Mouse (Mus musculus) inflammation-experienced regulatory T-cells, adult 6 months (primary cell): Measurements from ENCODE around the gene Coro7. TPM values are rescaled to one million over a fixed set of nuclear protein-coding genes. Genes with fewer than 3 reads are reported as not detected.
A peak's percentile ranks its signal among the peaks of the same experiment; 100 is the strongest.
"Not testable (repeated sequence)": the region's sequence is repeated elsewhere in the genome, so short reads cannot be mapped to it uniquely, and the experiment has no call there.

ENCODE experiments used
- ATAC-seq: one replicate; pipeline ENCODE4 v1.8.0; 2017
- polyA plus RNA-seq, 3 experiments: library from polyadenylated mRNA; unstranded; fragments of 100-300 nt; shearing (Covaris generic); gene quantifications; one replicate each; pipeline ENCODE4 v1.2.1; 2017

Gene Coro7
- polyA plus RNA-seq, 3 experiments from 2014 or later, result 94.9 to 137 (median 111) TPM

- not testable (repeated sequence) for ATAC-seq
These were observed 1.4 kb upstream of the Coro7 start for GRCm38 (mm10) chr16:4680922-4681455.

GRCm38 (mm10) chr16:4678080-4678479, 1.5 kb downstream of the Coro7 start:
- no peak for ATAC-seq

GRCm38 (mm10) chr16:4676836-4677235, 2.7 kb downstream of the Coro7 start:
- ATAC-seq, result no peak

- peak; percentile 96 for ATAC-seq
These were observed 5.5 kb downstream of the Coro7 start for GRCm38 (mm10) chr16:4674091-4674490.

GRCm38 (mm10) chr16:4670317-4670716, 9.3 kb downstream of the Coro7 start:
- no peak for ATAC-seq

GRCm38 (mm10) chr16:4667190-4667808, 12.3 kb downstream of the Coro7 start:
- ATAC-seq, result peak; percentile 91

- ATAC-seq, result no peak
These were observed 13.9 kb downstream of the Coro7 start for GRCm38 (mm10) chr16:4665726-4666125.

- ATAC-seq, result no peak
These were observed 15.8 kb downstream of the Coro7 start for GRCm38 (mm10) chr16:4663806-4664205.

- ATAC-seq, result no peak
These were observed 18.0 kb downstream of the Coro7 start for GRCm38 (mm10) chr16:4661605-4662004.

GRCm38 (mm10) chr16:4659326-4659725, 20.3 kb downstream of the Coro7 start:
- no peak for ATAC-seq

- no peak for ATAC-seq
These were observed 20.8 kb downstream of the Coro7 start for GRCm38 (mm10) chr16:4658781-4659245.

GRCm38 (mm10) chr16:4656571-4657081, 23.0 kb downstream of the Coro7 start:
- ATAC-seq, result no peak

- ATAC-seq, result no peak
These were observed 23.6 kb downstream of the Coro7 start for GRCm38 (mm10) chr16:4655764-4656570.

- no peak for ATAC-seq
These were observed 24.3 kb downstream of the Coro7 start for GRCm38 (mm10) chr16:4655251-4655734.

- no peak for ATAC-seq
These were observed 24.9 kb downstream of the Coro7 start for GRCm38 (mm10) chr16:4654706-4655105.

GRCm38 (mm10) chr16:4652707-4653416, 26.7 kb downstream of the Coro7 start:
- ATAC-seq, result no peak

GRCm38 (mm10) chr16:4651624-4652023, 28.0 kb downstream of the Coro7 start:
- no peak for ATAC-seq

GRCm38 (mm10) chr16:4651081-4651480, 28.5 kb downstream of the Coro7 start:
- no peak for ATAC-seq

- no peak for ATAC-seq
These were observed 29.4 kb downstream of the Coro7 start for GRCm38 (mm10) chr16:4650161-4650560.

- ATAC-seq, result no peak
These were observed 29.9 kb downstream of the Coro7 start for GRCm38 (mm10) chr16:4649692-4650091.

GRCm38 (mm10) chr16:4649211-4649610, 30.4 kb downstream of the Coro7 start:
- ATAC-seq, result no peak

GRCm38 (mm10) chr16:4648416-4649023, 31.1 kb downstream of the Coro7 start:
- no peak for ATAC-seq
